Mouse (Mus musculus): ENCODE results near the gene Atxn2. TPM values are rescaled to one million over a fixed set of nuclear protein-coding genes. Genes with fewer than 3 reads are reported as not detected.
A peak's percentile ranks its signal among the peaks of the same experiment; 100 is the strongest.
"Not testable (repeated sequence)": the region's sequence is repeated elsewhere in the genome, so short reads cannot be mapped to it uniquely, and the experiment has no call there.

The Atxn2 gene
- polyA plus RNA-seq, 1 experiment: 111 TPM

GRCm38 (mm10) chr5:121670412-121670811, 40.7 kb upstream of the Atxn2 start:
- Histone ChIP-seq H3K36me3 (ENCODE audit: control insufficient read depth, insufficient read depth, low read length) (peaks cover 4% of the 10 kb centered on the region), H3K27ac (ENCODE audit: insufficient read depth, low read depth, low read length) (no peak overlapping the region)
- DNase-seq: peak; percentile 54

GRCm38 (mm10) chr5:121682250-121682649, 28.9 kb upstream of the Atxn2 start:
- peaks cover 3% of the 10 kb centered on the region; the same call in 1 of the 2 replicates for H3K4me1 ChIP-seq (ENCODE audit: control insufficient read depth, insufficient read depth, low read length)
- H3K4me3 ChIP-seq (ENCODE audit: insufficient read depth, low read depth, low read length): no peak overlapping the region
- peaks cover 11% of the 10 kb centered on the region for H3K36me3 ChIP-seq (ENCODE audit: control insufficient read depth, insufficient read depth, low read length)
- WGBS: 93% methylated on average over 2 of the region's 2 CpGs
- TF ChIP-seq POLR2A (IDR thresholded peaks at IDR 0.05; ENCODE audit: low read depth, low read length): no peak
- no peak for TF ChIP-seq CTCF (conservative IDR thresholded peaks at IDR 0.05; ENCODE audit: insufficient read depth, insufficient read length, low read depth, low read length)
- no peak overlapping the region for H3K27ac ChIP-seq (ENCODE audit: insufficient read depth, low read depth, low read length)
- H3K27me3 ChIP-seq (replicated peaks; ENCODE audit: control insufficient read depth, insufficient read depth, low read length): no peaks in the 10 kb centered on the region
- no peak for DNase-seq

More at GRCm38 (mm10) chr5:121670412-121670811, 40.7 kb upstream of the Atxn2 start:
- TF ChIP-seq POLR2A (IDR thresholded peaks at IDR 0.05; ENCODE audit: low read depth, low read length) (no peak), CTCF (conservative IDR thresholded peaks at IDR 0.05; ENCODE audit: insufficient read depth, insufficient read length, low read depth, low read length) (peak; percentile 74)
- H3K27me3 ChIP-seq (replicated peaks; ENCODE audit: control insufficient read depth, insufficient read depth, low read length): no peaks in the 10 kb centered on the region
- H3K4me1 ChIP-seq (ENCODE audit: control insufficient read depth, insufficient read depth, low read length): peaks cover 13% of the 10 kb centered on the region
- 77% methylated on average over 3 of the region's 3 CpGs for WGBS
- no peak overlapping the region for H3K4me3 ChIP-seq (ENCODE audit: insufficient read depth, low read depth, low read length)

- H3K36me3 ChIP-seq (ENCODE audit: control insufficient read depth, insufficient read depth, low read length): peaks cover 9% of the 10 kb centered on the region
- H3K27ac ChIP-seq (ENCODE audit: insufficient read depth, low read depth, low read length): no peak overlapping the region
- TF ChIP-seq POLR2A (IDR thresholded peaks at IDR 0.05; ENCODE audit: low read depth, low read length): no peak
- no peak for TF ChIP-seq CTCF (conservative IDR thresholded peaks at IDR 0.05; ENCODE audit: insufficient read depth, insufficient read length, low read depth, low read length)
- WGBS: 83% methylated on average over 6 of the region's 6 CpGs
- H3K27me3 ChIP-seq (replicated peaks; ENCODE audit: control insufficient read depth, insufficient read depth, low read length): no peaks in the 10 kb centered on the region
- no peak overlapping the region for H3K4me3 ChIP-seq (ENCODE audit: insufficient read depth, low read depth, low read length)
- H3K4me1 ChIP-seq (ENCODE audit: control insufficient read depth, insufficient read depth, low read length): peaks cover 6% of the 10 kb centered on the region; the same call in 1 of the 2 replicates
- DNase-seq: no peak
These were observed 25.6 kb upstream of the Atxn2 start for GRCm38 (mm10) chr5:121685495-121685894.

- H3K27ac ChIP-seq (ENCODE audit: insufficient read depth, low read depth, low read length): 0 out of 2 replicates have a peak overlapping the region, but pooled peaks have one; percentile 11
- no peak for TF ChIP-seq POLR2A (IDR thresholded peaks at IDR 0.05; ENCODE audit: low read depth, low read length)
- TF ChIP-seq CTCF (conservative IDR thresholded peaks at IDR 0.05; ENCODE audit: insufficient read depth, insufficient read length, low read depth, low read length): peak; percentile 45
These were observed 24.8 kb upstream of the Atxn2 start for GRCm38 (mm10) chr5:121686113-121686898.

GRCm38 (mm10) chr5:121690482-121691211, 20.5 kb upstream of the Atxn2 start:
- 41% methylated on average over 7 of the region's 7 CpGs for WGBS
- no peaks in the 10 kb centered on the region; the same call in 1 of the 2 replicates for H3K36me3 ChIP-seq (ENCODE audit: control insufficient read depth, insufficient read depth, low read length)
- DNase-seq: peak; percentile 94
- no peak overlapping the region for H3K4me3 ChIP-seq (ENCODE audit: insufficient read depth, low read depth, low read length)
- H3K4me1 ChIP-seq (ENCODE audit: control insufficient read depth, insufficient read depth, low read length): peaks cover 11% of the 10 kb centered on the region; the same call in 1 of the 2 replicates
- TF ChIP-seq POLR2A (IDR thresholded peaks at IDR 0.05; ENCODE audit: low read depth, low read length) (no peak), CTCF (conservative IDR thresholded peaks at IDR 0.05; ENCODE audit: insufficient read depth, insufficient read length, low read depth, low read length) (peak; percentile 7; the same call in 1 of the 2 replicates)
- H3K27me3 ChIP-seq (replicated peaks; ENCODE audit: control insufficient read depth, insufficient read depth, low read length): no peaks in the 10 kb centered on the region
- peak overlapping the region; percentile 58 for H3K27ac ChIP-seq (ENCODE audit: insufficient read depth, low read depth, low read length)

More at GRCm38 (mm10) chr5:121686113-121686898, 24.8 kb upstream of the Atxn2 start:
- peaks cover 11% of the 10 kb centered on the region; the same call in 1 of the 2 replicates for H3K4me1 ChIP-seq (ENCODE audit: control insufficient read depth, insufficient read depth, low read length)
- H3K36me3 ChIP-seq (ENCODE audit: control insufficient read depth, insufficient read depth, low read length): peaks cover 9% of the 10 kb centered on the region
- H3K4me3 ChIP-seq (ENCODE audit: insufficient read depth, low read depth, low read length): no peak overlapping the region
- 45% methylated on average over 15 of the region's 15 CpGs for WGBS
- DNase-seq: peak; percentile 78
- H3K27me3 ChIP-seq (replicated peaks; ENCODE audit: control insufficient read depth, insufficient read depth, low read length): no peaks in the 10 kb centered on the region

GRCm38 (mm10) chr5:121691436-121691835, 19.7 kb upstream of the Atxn2 start:
- not testable (repeated sequence) for H3K27me3 ChIP-seq (replicated peaks; ENCODE audit: control insufficient read depth, insufficient read depth, low read length); DNase-seq; H3K36me3 ChIP-seq (ENCODE audit: control insufficient read depth, insufficient read depth, low read length); H3K4me1 ChIP-seq (ENCODE audit: control insufficient read depth, insufficient read depth, low read length); H3K27ac ChIP-seq (ENCODE audit: insufficient read depth, low read depth, low read length); H3K4me3 ChIP-seq (ENCODE audit: insufficient read depth, low read depth, low read length)
- 91% methylated on average over 7 of the region's 7 CpGs for WGBS

- TF ChIP-seq POLR2A (IDR thresholded peaks at IDR 0.05; ENCODE audit: low read depth, low read length) (no peak), CTCF (conservative IDR thresholded peaks at IDR 0.05; ENCODE audit: insufficient read depth, insufficient read length, low read depth, low read length) (no peak)
- peaks cover 8% of the 10 kb centered on the region; the same call in 1 of the 2 replicates for H3K4me1 ChIP-seq (ENCODE audit: control insufficient read depth, insufficient read depth, low read length)
- no peaks in the 10 kb centered on the region for H3K27me3 ChIP-seq (replicated peaks; ENCODE audit: control insufficient read depth, insufficient read depth, low read length)
- H3K27ac ChIP-seq (ENCODE audit: insufficient read depth, low read depth, low read length): no peak overlapping the region
- DNase-seq: no peak
- 80% methylated on average over 4 of the region's 4 CpGs for WGBS
- no peaks in the 10 kb centered on the region for H3K36me3 ChIP-seq (ENCODE audit: control insufficient read depth, insufficient read depth, low read length)
- no peak overlapping the region for H3K4me3 ChIP-seq (ENCODE audit: insufficient read depth, low read depth, low read length)
These were observed 18.2 kb upstream of the Atxn2 start for GRCm38 (mm10) chr5:121692897-121693296.

Data from kidney, adult 2 months (tissue).